Mouse (Mus musculus): Measurements from ENCODE around the gene Dop1b.

GRCm38 (mm10) chr16:93671064-93671463 lies 40.6 kb upstream of the Dop1b start:
- TF ChIP-seq CTCF (IDR thresholded peaks at IDR 0.05; ENCODE audit: insufficient read depth, low read depth, low read length) (no peak), POLR2A (IDR thresholded peaks at IDR 0.05; ENCODE audit: insufficient read depth, low read depth, low read length) (no peak)

Data from olfactory bulb, adult 2 months (tissue).